Mouse (Mus musculus) colon, adult 2 months (tissue): ENCODE data around the gene Cpeb2. TPM values are rescaled to one million over a fixed set of nuclear protein-coding genes. Genes with fewer than 3 reads are reported as not detected.

Source experiments
- polyA plus RNA-seq: library from polyadenylated mRNA; depleted of rRNA; stranded (reverse); fragments of >200 nt; gene quantifications from 2 replicates; pipeline ENCODE4 v1.2.3, GENCODE M21; 2012; rRNA removed

The Cpeb2 gene
- polyA plus RNA-seq, result 14.5 and 15.8 TPM in 2 replicates

GRCm38 (mm10) chr5:43232480-43233315 lies at the start of gene Cpeb2:
Cpeb2 (plus strand) TSS chr5:43233170.

